Mouse (Mus musculus) brain, embryonic 14.5 days (tissue): Measurements from ENCODE around the gene Trim50.

Experiments used
- CTCF ChIP-seq: fragments of 200-500 bp; IDR thresholded peaks from 2 replicates; pipeline ENCODE4 v1.5.1; 2012; ENCODE audit warnings: inconsistent platforms, mild to moderate bottlenecking, moderate library complexity, borderline replicate concordance; ENCODE audit not compliant: insufficient read depth, insufficient read length; ENCODE audit errors: extremely low read depth
- POLR2A ChIP-seq: fragments of 200-500 bp; IDR thresholded peaks from 2 replicates; pipeline ENCODE4 v1.6.1; 2012; ENCODE audit warnings: mild to moderate bottlenecking, inconsistent platforms, borderline replicate concordance; ENCODE audit not compliant: poor library complexity, insufficient read depth, insufficient read length, severe bottlenecking; ENCODE audit errors: extremely low read depth

GRCm38 (mm10) chr5:135382746-135383145, 29.7 kb downstream of the Trim50 start:
- no peak for TF ChIP-seq POLR2A
- no peak for TF ChIP-seq CTCF
